Mouse (Mus musculus): ENCODE measurements at regions not wholly inside any gene's neighbourhood (a gene's known extent, or its start where the extent isn't known, plus 50 kb on each side); places are given as distances from the start of the nearest gene placed in this dataset.

DNA sequence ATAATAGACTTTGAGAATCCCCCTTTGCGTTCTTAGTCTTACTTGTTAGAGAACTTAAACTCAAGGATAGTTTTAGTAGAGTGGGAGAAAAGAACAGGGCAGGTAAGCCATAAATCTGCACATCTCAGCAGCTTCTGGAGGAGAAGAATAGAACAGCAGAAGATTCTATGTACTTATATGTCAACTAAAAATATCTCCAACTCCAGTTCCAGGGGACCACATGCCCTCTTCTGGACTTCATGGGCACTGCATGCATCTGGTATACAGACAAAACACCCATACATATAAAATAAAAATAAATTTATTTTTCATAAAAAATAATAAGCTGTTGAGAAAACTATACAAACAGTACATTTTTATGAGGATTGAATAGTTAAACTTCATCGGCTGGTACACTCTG lies 196.4 kb downstream of the Mettl4 start:
- peak in 1 of 2 experiments; percentile 7 for DNase-seq

DNA sequence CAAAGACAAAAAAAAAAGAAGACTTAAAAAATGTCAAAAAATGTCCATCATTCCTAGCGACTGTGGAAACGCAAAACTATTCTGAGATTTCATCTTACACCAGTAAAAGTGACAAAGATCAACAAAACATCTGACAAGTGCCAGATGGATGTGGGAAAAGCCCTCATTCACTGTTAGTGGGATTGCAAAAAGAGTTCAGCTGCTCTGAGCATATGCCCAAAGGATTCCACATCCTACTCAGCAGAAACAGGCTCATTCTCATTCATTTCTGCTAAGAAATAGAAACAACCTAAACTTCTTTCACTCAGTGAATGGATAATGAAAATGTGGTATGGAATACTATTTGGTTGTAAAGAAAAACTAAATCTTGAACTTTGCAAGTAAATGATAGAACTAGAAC lies 221.1 kb downstream of the Mettl4 start:
- no peak for DNase-seq

All from kidney, adult 8-10 months (tissue).